Mouse (Mus musculus): ENCODE data around the gene Rhox7a. TPM values are rescaled to one million over a fixed set of nuclear protein-coding genes. Genes with fewer than 3 reads are reported as not detected.

Rhox7a gene
- 1 to 10 TPM in 1 of 2 experiments, under 1 TPM in 1; 0.34 to 1.2 TPM for polyA plus RNA-seq (2017; shearing (Covaris generic))

DNA sequence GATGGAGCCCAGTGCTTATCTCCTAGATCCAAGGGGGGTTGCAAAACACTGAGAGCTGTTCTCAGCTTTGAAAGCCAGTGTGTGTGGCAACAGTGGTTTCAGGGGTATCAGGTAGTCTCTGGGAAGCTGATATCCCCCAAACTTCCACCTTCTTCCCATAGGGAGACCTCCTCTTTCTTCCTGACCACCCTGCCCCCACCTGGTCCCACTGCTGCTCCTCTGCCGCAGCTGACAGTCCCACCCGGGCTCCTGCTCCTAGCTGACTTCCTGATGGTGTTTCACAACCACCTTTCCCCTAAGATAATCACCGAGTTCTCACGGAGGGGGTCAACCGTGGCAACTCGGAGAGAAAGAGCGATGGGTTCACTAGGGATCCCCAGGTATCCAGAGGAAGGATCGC is at the start of gene Rhox7a:
Gene Rhox7a, plus strand, starts transcription at position 301 of the 400 bp plus-strand sequence.

DNA sequence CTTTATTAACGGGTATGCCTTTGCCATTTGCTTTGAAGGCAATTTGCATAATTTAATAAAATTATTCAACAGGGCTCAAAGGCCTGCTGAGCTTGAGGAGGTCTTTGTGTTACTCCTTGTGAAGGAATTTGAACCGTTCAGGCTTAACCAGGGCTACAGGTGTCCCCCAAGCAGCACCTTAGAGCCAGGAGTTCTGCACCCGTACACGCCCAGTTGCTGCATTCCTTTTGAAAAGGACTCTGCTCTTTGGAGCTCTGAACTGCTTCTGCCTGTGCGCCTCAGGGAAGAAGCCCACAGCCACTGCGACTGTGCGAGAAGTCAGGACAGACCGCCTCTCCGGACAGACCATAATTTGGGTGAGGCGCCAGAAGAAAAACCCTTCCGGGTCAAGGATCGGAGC is 4.9 kb upstream of the Rhox7a start, which contains the start of gene Rhox6:
Gene Rhox6, plus strand, starts transcription at position 301 of the 400 bp plus-strand sequence.

DNA sequence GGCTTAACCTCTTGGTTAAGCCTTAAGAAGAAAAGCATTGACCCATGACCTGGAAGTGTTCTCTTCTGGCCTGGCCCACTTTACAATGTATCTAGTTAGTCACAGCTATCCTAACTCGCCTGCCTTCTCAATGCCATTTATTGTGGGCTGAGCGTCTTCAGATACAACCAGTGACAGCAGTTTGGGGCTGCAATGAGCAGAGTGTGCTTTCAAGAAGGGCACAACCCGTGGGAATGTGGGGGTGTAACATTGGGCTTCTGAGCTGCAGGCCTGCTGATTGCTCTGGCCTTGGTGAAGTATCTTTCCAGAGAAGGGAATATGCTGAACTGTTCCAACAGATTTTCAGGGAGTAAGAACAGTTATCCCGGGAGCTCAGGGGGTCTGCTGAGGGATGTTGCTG is 47.4 kb downstream of the Rhox7a start, which contains the start of gene Rhox8:
Gene Rhox8, minus strand, starts transcription at position 101 of the 400 bp plus-strand sequence.

Other genes starting within 250 kb of the Rhox7a start
- not detected for gene Rhox4f, start 224.0 kb upstream of the Rhox7a start, polyA plus RNA-seq (2017; shearing (Covaris generic))
- gene Rhox3g, start 203.1 kb upstream of the Rhox7a start, polyA plus RNA-seq (2017; shearing (Covaris generic)), result not detected
- not detected for gene Rhox2g, start 188.2 kb upstream of the Rhox7a start, polyA plus RNA-seq (2017; shearing (Covaris generic))
- not detected for gene Rhox4g, start 180.4 kb upstream of the Rhox7a start, polyA plus RNA-seq (2017; shearing (Covaris generic))
- not detected for gene Rhox3h, start 162.9 kb upstream of the Rhox7a start, polyA plus RNA-seq (2017; shearing (Covaris generic))
- not detected for gene Rhox2h, start 158.4 kb upstream of the Rhox7a start, polyA plus RNA-seq (2017; shearing (Covaris generic))
- not detected for gene Rhox5, start 26.8 kb upstream of the Rhox7a start, polyA plus RNA-seq (2017; shearing (Covaris generic))
- gene Rhox6, start 4.8 kb upstream of the Rhox7a start, polyA plus RNA-seq (2017; shearing (Covaris generic)), result under 1 TPM in 1 of 2 experiments, not detected in 1; 0.39 TPM
- not detected for gene Rhox8, start 47.3 kb downstream of the Rhox7a start, polyA plus RNA-seq (2017; shearing (Covaris generic))
- gene Rhox7b, start 65.5 kb downstream of the Rhox7a start, polyA plus RNA-seq (2017; shearing (Covaris generic)), result under 1 TPM in 1 of 2 experiments, not detected in 1; 0.24 TPM
- gene Rhox9, start 70.1 kb downstream of the Rhox7a start, polyA plus RNA-seq (2017; shearing (Covaris generic)), result under 1 TPM; 0.12 to 0.67 TPM
- gene Btg1-ps1, start 187.1 kb downstream of the Rhox7a start, polyA plus RNA-seq (2017; shearing (Covaris generic)), result 1 to 10 TPM in 1 of 2 experiments, under 1 TPM in 1; 0.18 to 1.2 TPM
- gene Btg1-ps2, start 211.4 kb downstream of the Rhox7a start, polyA plus RNA-seq (2017; shearing (Covaris generic)), result 1 to 10 TPM in 1 of 2 experiments, not detected in 1; 1.1 TPM
- not detected for gene Rhox10, start 234.8 kb downstream of the Rhox7a start, polyA plus RNA-seq (2017; shearing (Covaris generic))

All from inflammation-experienced regulatory T-cells (primary cell).